Mouse (Mus musculus): Measurements from ENCODE around the gene Cacng7. TPM values are rescaled to one million over a fixed set of nuclear protein-coding genes. Genes with fewer than 3 reads are reported as not detected.
"Not testable (repeated sequence)": the region's sequence is repeated elsewhere in the genome, so short reads cannot be mapped to it uniquely, and the experiment has no call there.

Gene Cacng7
- polyA plus RNA-seq, 1 experiment from 2014 or later = 2.9 TPM

- peak overlapping the region; percentile 43 for H3K9ac ChIP-seq (replicated peaks; ENCODE audit: low read length)
- WGBS = under 1% methylated on average over 16 of the region's 17 CpGs
- peaks cover 8% of the 10 kb centered on the region; the same call in 1 of the 2 replicates for H3K36me3 ChIP-seq (replicated peaks; ENCODE audit: control insufficient read depth, insufficient read depth, low read depth, low read length)
- H3K27ac ChIP-seq (replicated peaks; ENCODE audit: low read depth, low read length) = 0 out of 2 replicates have a peak overlapping the region, but pooled peaks have one; percentile 4
- H3K4me2 ChIP-seq (ENCODE audit: low read depth, low read length) = peak overlapping the region; percentile 70
- no peak for ATAC-seq (replicated peaks; ENCODE audit: insufficient number of reproducible peaks, low FRiP score, low TSS enrichment, low read depth)
- H3K27me3 ChIP-seq (ENCODE audit: control insufficient read depth, insufficient read depth, low read length) = no peaks in the 10 kb centered on the region
- peak overlapping the region; percentile 37 for H3K4me3 ChIP-seq (ENCODE audit: low read depth, low read length)
- DNase-seq (ENCODE audit: low spot score) = peak; percentile 79
- H3K4me1 ChIP-seq (ENCODE audit: control insufficient read depth, insufficient read depth, low read length) = no peaks in the 10 kb centered on the region; the same call in 1 of the 2 replicates
- no peaks in the 10 kb centered on the region for H3K9me3 ChIP-seq (replicated peaks; ENCODE audit: control insufficient read depth, low read length)
Measured at GRCm38 (mm10) chr7:3389444-3390412, 57.0 kb downstream of the Cacng7 start.

DNA sequence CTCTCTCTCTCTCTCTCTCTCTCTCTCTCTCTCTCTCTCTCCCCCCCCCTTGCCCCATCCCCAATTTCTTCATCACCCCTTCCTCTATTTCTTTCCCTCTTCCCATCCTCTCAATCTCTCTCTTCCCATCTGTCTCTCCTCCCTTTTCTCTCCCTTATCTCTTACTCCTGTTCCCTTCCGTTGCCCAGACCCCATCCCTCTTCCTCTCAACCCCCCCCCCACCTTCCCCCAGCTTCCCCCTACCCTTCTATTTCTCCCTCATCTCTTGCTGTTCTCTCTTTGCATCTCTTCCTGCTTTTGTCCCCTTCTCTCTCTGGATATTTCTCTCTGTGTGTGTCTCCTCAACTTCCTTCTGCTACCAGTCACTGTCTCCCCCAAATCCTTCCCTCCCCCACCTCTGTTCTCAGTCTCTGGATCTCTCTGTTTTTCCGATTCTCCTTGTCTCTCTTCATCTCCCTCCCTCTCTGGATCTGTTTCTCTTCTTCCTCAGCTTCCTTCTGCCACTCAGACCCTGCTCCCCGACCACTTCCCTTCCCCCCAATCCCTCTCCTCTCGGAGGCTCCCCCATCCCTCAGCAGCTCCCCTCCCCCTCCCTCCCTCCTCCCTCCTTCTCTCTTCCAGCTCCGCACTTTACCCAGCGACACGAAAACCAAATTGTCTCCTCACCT lies 57.8 kb downstream of the Cacng7 start, which contains the start of gene Cacng8:
Cacng8 (plus strand) TSS at position 271 of the 668 bp plus-strand sequence.
- Histone ChIP-seq H3K4me3 (ENCODE audit: low read depth, low read length) (peak within 1 kb of the TSS; percentile 37), H3K27ac (replicated peaks; ENCODE audit: low read depth, low read length) (0 out of 2 replicates have a peak within 1 kb of the TSS, but pooled peaks have one; percentile 4), H3K36me3 (replicated peaks; ENCODE audit: control insufficient read depth, insufficient read depth, low read depth, low read length) (peaks cover 8% of the 10 kb centered on the region; the same call in 1 of the 2 replicates), H3K9me3 (replicated peaks; ENCODE audit: control insufficient read depth, low read length) (no peaks in the 10 kb centered on the region), H3K4me2 (ENCODE audit: low read depth, low read length) (peak within 1 kb of the TSS; percentile 70), H3K27me3 (ENCODE audit: control insufficient read depth, insufficient read depth, low read length) (no peaks in the 10 kb centered on the region), H3K9ac (replicated peaks; ENCODE audit: low read length) (peak within 1 kb of the TSS; percentile 54), H3K4me1 (ENCODE audit: control insufficient read depth, insufficient read depth, low read length) (no peaks in the 10 kb centered on the region; the same call in 1 of the 2 replicates)
- ATAC-seq (replicated peaks; ENCODE audit: insufficient number of reproducible peaks, low FRiP score, low TSS enrichment, low read depth) (no peak), DNase-seq (ENCODE audit: low spot score) (peak; percentile 63)
- 2% methylated on average over 7 of the region's 7 CpGs for WGBS

GRCm38 (mm10) chr7:3391081-3391451 lies 58.3 kb downstream of the Cacng7 start:
- Histone ChIP-seq H3K9me3 (replicated peaks; ENCODE audit: control insufficient read depth, low read length) (no peaks in the 10 kb centered on the region), H3K4me1 (ENCODE audit: control insufficient read depth, insufficient read depth, low read length) (no peaks in the 10 kb centered on the region; the same call in 1 of the 2 replicates), H3K27me3 (ENCODE audit: control insufficient read depth, insufficient read depth, low read length) (no peaks in the 10 kb centered on the region), H3K36me3 (replicated peaks; ENCODE audit: control insufficient read depth, insufficient read depth, low read depth, low read length) (peaks cover 8% of the 10 kb centered on the region; the same call in 1 of the 2 replicates), H3K4me2 (ENCODE audit: low read depth, low read length) (peak overlapping the region; percentile 70), H3K9ac (replicated peaks; ENCODE audit: low read length) (peak overlapping the region; percentile 54; the same call in 1 of the 2 replicates), H3K27ac (replicated peaks; ENCODE audit: low read depth, low read length) (no peak overlapping the region), H3K4me3 (ENCODE audit: low read depth, low read length) (peak overlapping the region; percentile 37)
- DNase-seq (ENCODE audit: low spot score) = no peak
- WGBS = 3% methylated on average over 12 of the region's 12 CpGs
- no peak for ATAC-seq (replicated peaks; ENCODE audit: insufficient number of reproducible peaks, low FRiP score, low TSS enrichment, low read depth)

GRCm38 (mm10) chr7:3391809-3392208 lies 59.1 kb downstream of the Cacng7 start:
- no peak for ATAC-seq (replicated peaks; ENCODE audit: insufficient number of reproducible peaks, low FRiP score, low TSS enrichment, low read depth)
- 11% methylated on average over 4 of the region's 4 CpGs for WGBS
- peak overlapping the region; percentile 70; the same call in 1 of the 2 replicates for H3K4me2 ChIP-seq (ENCODE audit: low read depth, low read length)
- peaks cover 8% of the 10 kb centered on the region; the same call in 1 of the 2 replicates for H3K36me3 ChIP-seq (replicated peaks; ENCODE audit: control insufficient read depth, insufficient read depth, low read depth, low read length)
- H3K27me3 ChIP-seq (ENCODE audit: control insufficient read depth, insufficient read depth, low read length) = no peaks in the 10 kb centered on the region
- DNase-seq (ENCODE audit: low spot score) = peak; percentile 58
- no peaks in the 10 kb centered on the region for H3K4me1 ChIP-seq (ENCODE audit: control insufficient read depth, insufficient read depth, low read length)
- no peaks in the 10 kb centered on the region for H3K9me3 ChIP-seq (replicated peaks; ENCODE audit: control insufficient read depth, low read length)
- H3K9ac ChIP-seq (replicated peaks; ENCODE audit: low read length) = no peak overlapping the region
- H3K4me3 ChIP-seq (ENCODE audit: low read depth, low read length) = no peak overlapping the region; the same call in 1 of the 2 replicates
- no peak overlapping the region for H3K27ac ChIP-seq (replicated peaks; ENCODE audit: low read depth, low read length)

GRCm38 (mm10) chr7:3397355-3397754 lies 64.6 kb downstream of the Cacng7 start:
- Histone ChIP-seq H3K4me3 (ENCODE audit: low read depth, low read length) (no peak overlapping the region), H3K36me3 (replicated peaks; ENCODE audit: control insufficient read depth, insufficient read depth, low read depth, low read length) (peaks cover 8% of the 10 kb centered on the region; the same call in 1 of the 2 replicates), H3K27me3 (ENCODE audit: control insufficient read depth, insufficient read depth, low read length) (no peaks in the 10 kb centered on the region), H3K4me1 (ENCODE audit: control insufficient read depth, insufficient read depth, low read length) (no peaks in the 10 kb centered on the region), H3K27ac (replicated peaks; ENCODE audit: low read depth, low read length) (no peak overlapping the region), H3K9me3 (replicated peaks; ENCODE audit: control insufficient read depth, low read length) (no peaks in the 10 kb centered on the region), H3K9ac (replicated peaks; ENCODE audit: low read length) (no peak overlapping the region), H3K4me2 (ENCODE audit: low read depth, low read length) (no peak overlapping the region)
- ATAC-seq (replicated peaks; ENCODE audit: insufficient number of reproducible peaks, low FRiP score, low TSS enrichment, low read depth) (no peak), DNase-seq (ENCODE audit: low spot score) (no peak)
- WGBS = 71% methylated on average over 10 of the region's 10 CpGs

DNA sequence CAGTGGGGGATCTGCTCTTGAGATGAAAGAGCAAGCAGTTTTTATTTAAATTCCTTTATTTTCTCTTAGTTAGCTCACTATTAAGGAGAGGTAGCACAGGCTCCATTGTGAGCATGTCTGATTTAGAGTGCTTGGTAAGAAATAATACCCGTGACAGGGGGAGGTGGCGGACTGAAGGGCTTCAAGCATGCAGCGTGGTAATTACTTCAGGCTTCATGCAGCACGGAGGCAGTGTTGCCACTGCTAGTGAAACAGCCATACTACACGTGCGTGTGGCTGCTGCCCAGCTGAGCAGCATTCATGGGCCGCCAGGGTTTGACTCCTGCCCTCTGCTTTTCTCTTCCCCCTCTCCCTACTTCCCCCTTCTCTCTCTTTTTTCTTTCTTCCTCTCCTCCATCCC lies 65.0 kb downstream of the Cacng7 start:
- Histone ChIP-seq H3K27me3 (ENCODE audit: control insufficient read depth, insufficient read depth, low read length) (no peaks in the 10 kb centered on the region), H3K36me3 (replicated peaks; ENCODE audit: control insufficient read depth, insufficient read depth, low read depth, low read length) (peaks cover 8% of the 10 kb centered on the region; the same call in 1 of the 2 replicates), H3K4me3 (ENCODE audit: low read depth, low read length) (no peak overlapping the region), H3K4me2 (ENCODE audit: low read depth, low read length) (no peak overlapping the region), H3K9ac (replicated peaks; ENCODE audit: low read length) (no peak overlapping the region), H3K9me3 (replicated peaks; ENCODE audit: control insufficient read depth, low read length) (no peaks in the 10 kb centered on the region), H3K27ac (replicated peaks; ENCODE audit: low read depth, low read length) (no peak overlapping the region), H3K4me1 (ENCODE audit: control insufficient read depth, insufficient read depth, low read length) (no peaks in the 10 kb centered on the region)
- ATAC-seq (replicated peaks; ENCODE audit: insufficient number of reproducible peaks, low FRiP score, low TSS enrichment, low read depth) = 0 out of 2 replicates have a peak, but pooled peaks have one; percentile 34
- DNase-seq (ENCODE audit: low spot score) = peak; percentile 29
- 37% methylated on average over 7 of the region's 7 CpGs for WGBS

DNA sequence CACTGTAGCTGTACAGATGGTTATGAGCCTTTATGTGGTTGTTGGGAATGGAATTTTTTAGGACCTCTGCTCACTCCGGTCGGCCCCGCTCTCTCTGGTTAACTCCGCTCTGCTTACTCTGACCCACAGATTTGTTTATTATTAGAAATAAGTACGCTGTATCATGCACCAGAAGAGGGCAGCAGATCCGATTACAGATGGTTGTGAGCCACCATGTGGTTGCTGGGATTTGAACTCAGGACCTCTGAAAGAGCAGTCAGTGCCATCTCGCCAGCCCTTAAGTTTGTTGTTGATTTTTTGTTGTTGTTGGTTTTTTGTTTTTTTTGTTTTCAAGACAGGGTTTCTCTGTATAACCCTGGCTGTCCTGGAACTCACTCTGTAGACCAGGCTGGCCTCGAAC lies 65.6 kb downstream of the Cacng7 start:
- H3K36me3 ChIP-seq (replicated peaks; ENCODE audit: control insufficient read depth, insufficient read depth, low read depth, low read length); H3K4me2 ChIP-seq (ENCODE audit: low read depth, low read length); H3K9me3 ChIP-seq (replicated peaks; ENCODE audit: control insufficient read depth, low read length); H3K27ac ChIP-seq (replicated peaks; ENCODE audit: low read depth, low read length); ATAC-seq (replicated peaks; ENCODE audit: insufficient number of reproducible peaks, low FRiP score, low TSS enrichment, low read depth); H3K4me1 ChIP-seq (ENCODE audit: control insufficient read depth, insufficient read depth, low read length); H3K4me3 ChIP-seq (ENCODE audit: low read depth, low read length); DNase-seq (ENCODE audit: low spot score); H3K27me3 ChIP-seq (ENCODE audit: control insufficient read depth, insufficient read depth, low read length); H3K9ac ChIP-seq (replicated peaks; ENCODE audit: low read length): not testable (repeated sequence)
- 86% methylated on average over 8 of the region's 8 CpGs for WGBS
